15 mouse cellular contexts compared by ENCODE assay signal in genomic region chr3:30107945-30108670, GRCm38 (mm10).
DNase-seq lines count a peak whose midpoint lies in the region; ATAC-seq and TF ChIP-seq lines count a peak whose summit lies in the region.
"Had no signal": no experiment of that assay in that cellular context is flagged by ENCODE, and none has a peak within 500 bp of the region (broad histone marks: within the 10 kb centered on the region; RNA-seq: fewer than 3 reads in every experiment).

No protein-coding gene starts in this region.

- TF ChIP-seq POLR2A in heart, adult 2 months (IDR thresholded peaks at IDR 0.05; ENCODE audit: insufficient read depth, low read depth, low read length): no peak

- no peak overlapping the region for H3K4me2 ChIP-seq in intestine, embryonic 15.5 days (replicated peaks)
- H3K4me2 ChIP-seq: heart, embryonic 15.5 days; liver, embryonic 12.5 days had no signal

- intact Hi-C loops in heart, adult 2 months (cut with DNase I): loop anchor here (10.0 kb wide), 3 partner anchors 93 to 407 kb away; no protein-coding TSS in a partner anchor

- DNase-seq in heart, adult 11 months: peak; percentile 62
- DNase-seq in heart, adult 2 months: no peak
- peak; percentile 33 for DNase-seq in retina, embryonic 14.5 days (ENCODE audit: low spot score)
- DNase-seq in retina, postnatal 1 day: no peak
- DNase-seq in kidney, postnatal 10 days: peak; percentile 60
- DNase-seq in left cerebral cortex, adult 9 months (ENCODE audit: low spot score in 2 of 2): no peak
- DNase-seq in spleen, postnatal 36 days (ENCODE audit: low spot score in 2 of 2): no peak
- DNase-seq: adrenal gland, postnatal 10 days; cerebellum, postnatal 14 days; gastrocnemius, adult 2 months; thymus, postnatal 25 days had no signal

- no peaks in the 10 kb centered on the region for H3K79me2 ChIP-seq in heart, adult 2 months (replicated peaks; ENCODE audit: control insufficient read depth, insufficient read depth, low read length)

- H3K4me1 ChIP-seq in heart, adult 2 months (ENCODE audit: control insufficient read depth, insufficient read depth, low read length): peaks cover 6% of the 10 kb centered on the region
- H3K4me1 ChIP-seq in intestine, embryonic 15.5 days (replicated peaks): 0 out of 2 replicates have a peak, but pooled peaks cover 4% of the 10 kb centered on the region
- H3K4me1 ChIP-seq: liver, embryonic 12.5 days had no signal

- no peak for TF ChIP-seq EP300 in heart, adult 2 months (IDR thresholded peaks at IDR 0.05; ENCODE audit: insufficient read depth, low read depth, low read length)

- no peak for TF ChIP-seq CTCF in heart, adult 2 months (IDR thresholded peaks at IDR 0.05)

- no peaks in the 10 kb centered on the region; the same call in none of the 2 replicates for H3K36me3 ChIP-seq in heart, adult 2 months (ENCODE audit: control insufficient read depth, insufficient read depth, low read length)
- H3K36me3 ChIP-seq in intestine, embryonic 15.5 days: no peaks in the 10 kb centered on the region
- H3K36me3 ChIP-seq: heart, embryonic 15.5 days; liver, embryonic 12.5 days had no signal

- H3K27ac ChIP-seq in heart, adult 2 months: no peak overlapping the region
- no peak overlapping the region for H3K27ac ChIP-seq in intestine, embryonic 15.5 days
- H3K27ac ChIP-seq: gastrocnemius, adult 2 months; liver, embryonic 12.5 days had no signal

- ATAC-seq in intestine, embryonic 15.5 days: no peak
- ATAC-seq: hindbrain, embryonic 16.5 days; liver, embryonic 12.5 days had no signal

- H3K4me3 ChIP-seq in heart, adult 2 months: no peak overlapping the region
- H3K4me3 ChIP-seq in intestine, embryonic 15.5 days (replicated peaks): no peak overlapping the region
- H3K4me3 ChIP-seq: gastrocnemius, adult 2 months; heart, embryonic 15.5 days; liver, embryonic 12.5 days had no signal

- WGBS in heart, adult 2 months: 86% methylated on average over 9 of the region's 9 CpGs
- 85% methylated on average over 9 of the region's 9 CpGs for WGBS in intestine, embryonic 15.5 days

- H3K9me3 ChIP-seq in intestine, embryonic 15.5 days: no peaks in the 10 kb centered on the region
- H3K9me3 ChIP-seq: heart, embryonic 15.5 days; liver, embryonic 12.5 days had no signal

- no peaks in the 10 kb centered on the region for H3K27me3 ChIP-seq in heart, adult 2 months (ENCODE audit: control insufficient read depth, insufficient read depth, low read length)
- 0 out of 2 replicates have a peak, but pooled peaks cover 2% of the 10 kb centered on the region for H3K27me3 ChIP-seq in intestine, embryonic 15.5 days (replicated peaks)
- H3K27me3 ChIP-seq: heart, embryonic 15.5 days; liver, embryonic 12.5 days had no signal

- no peak overlapping the region for H3K9ac ChIP-seq in heart, adult 2 months (ENCODE audit: low read depth, low read length)
- no peak overlapping the region for H3K9ac ChIP-seq in intestine, embryonic 15.5 days
- H3K9ac ChIP-seq: heart, embryonic 15.5 days; liver, embryonic 12.5 days had no signal

Comparison
In these comparisons a context has a peak if more than half of its experiments do, and no peak if none do; other contexts are left out.
1. DNase-seq: peak in heart, adult 11 months (single experiment), retina, embryonic 14.5 days (single experiment) and kidney, postnatal 10 days (single experiment); none in heart, adult 2 months (0 of 2), retina, postnatal 1 day (single experiment), left cerebral cortex, adult 9 months (0 of 2) and spleen, postnatal 36 days (0 of 2).